Mouse (Mus musculus) fibroblast of lung, adult 2 months (primary cell): ENCODE data around the gene Mnat1.

ENCODE experiments used
- DNase-seq: peaks from one replicate; pipeline ENCODE4 v3.0.0-alpha.2; 2011; ENCODE audit warnings: low read depth

The Mnat1 gene

GRCm38 (mm10) chr12:73317706-73318686 is 194.5 kb downstream of the Mnat1 start:
- DNase-seq, result no peak
